Mouse (Mus musculus): ENCODE measurements around the gene Pex5l. TPM values are rescaled to one million over a fixed set of nuclear protein-coding genes. Genes with fewer than 3 reads are reported as not detected.

Pex5l gene
- polyA plus RNA-seq, 1 experiment from 2014 or later: 4.5 TPM

DNA sequence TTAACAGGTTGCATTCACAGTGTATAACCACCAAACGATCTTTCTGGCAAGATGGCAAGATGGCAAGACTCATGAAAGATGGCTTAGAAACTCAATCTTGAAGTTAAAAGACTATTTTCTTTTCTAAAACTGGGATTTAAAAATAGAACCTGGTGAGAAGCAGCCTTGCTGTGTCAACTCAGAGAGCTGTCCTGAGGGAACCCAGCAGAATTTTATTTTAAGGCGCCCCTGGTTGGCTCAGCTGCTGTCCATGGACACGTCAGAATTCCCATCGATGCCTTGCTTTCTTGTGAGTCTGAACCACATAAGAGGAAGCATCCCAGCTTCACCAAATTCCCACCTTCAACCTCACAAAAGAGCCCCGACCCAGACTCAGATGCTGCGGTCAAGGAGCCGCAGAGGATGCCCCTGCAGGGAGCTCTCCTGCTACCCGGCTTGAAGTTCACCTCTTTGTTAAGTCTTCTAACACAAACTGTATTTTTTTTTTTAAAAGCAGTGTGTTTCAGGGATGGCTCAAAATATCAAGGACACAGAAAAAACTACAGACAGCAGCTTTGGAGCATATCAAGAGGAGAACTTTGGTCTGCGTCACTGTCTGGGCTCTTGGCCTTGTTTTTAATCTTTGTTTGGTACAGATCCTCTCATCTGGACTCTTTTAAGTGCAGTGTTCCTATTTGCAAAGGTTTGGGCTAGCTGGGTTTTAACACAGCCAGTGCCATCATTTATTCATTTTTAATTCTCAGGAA is 44.3 kb downstream of the Pex5l start:
- H3K4me1 ChIP-seq (replicated peaks; ENCODE audit: control insufficient read depth, insufficient read depth, low read length): no peaks in the 10 kb centered on the region
- no peaks in the 10 kb centered on the region for H3K36me3 ChIP-seq (ENCODE audit: control insufficient read depth, insufficient read depth, low read length)
- no peak overlapping the region for H3K4me2 ChIP-seq (replicated peaks; ENCODE audit: low read depth, low read length)
- H3K4me3 ChIP-seq (ENCODE audit: low read depth, low read length): no peak overlapping the region
- no peak overlapping the region for H3K27ac ChIP-seq (ENCODE audit: low read depth, low read length)
- DNase-seq (ENCODE audit: low spot score): no peak
- H3K9me3 ChIP-seq (ENCODE audit: control insufficient read depth, low read length): no peaks in the 10 kb centered on the region
- no peak overlapping the region for H3K9ac ChIP-seq (ENCODE audit: low read depth, low read length)
- WGBS: 69% methylated on average over 9 of the region's 9 CpGs
- no peak for ATAC-seq (ENCODE audit: low FRiP score)
- no peaks in the 10 kb centered on the region for H3K27me3 ChIP-seq (ENCODE audit: control insufficient read depth, insufficient read depth, low read length)

DNA sequence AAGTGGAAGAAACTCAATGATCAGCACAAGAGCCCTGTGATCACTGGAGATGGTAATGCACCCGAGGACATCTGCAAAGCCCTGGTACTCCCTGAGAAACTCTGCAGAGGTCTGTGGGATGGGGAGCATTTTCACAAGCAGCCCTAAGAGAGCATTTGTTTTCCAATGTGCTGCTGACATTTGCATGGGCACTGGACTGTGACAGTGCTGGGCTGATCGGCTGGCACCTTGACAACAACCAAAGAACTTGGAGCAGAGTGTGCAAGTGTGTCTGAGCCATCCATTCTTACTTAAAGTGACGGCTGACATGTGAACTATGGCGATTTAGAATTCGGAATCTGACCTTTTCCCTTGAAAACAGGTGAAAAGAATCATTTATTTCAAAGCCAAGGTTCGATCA is 49.4 kb downstream of the Pex5l start:
- no peaks in the 10 kb centered on the region for H3K9me3 ChIP-seq (ENCODE audit: control insufficient read depth, low read length)
- WGBS: 64% methylated on average over 6 of the region's 6 CpGs
- ATAC-seq (ENCODE audit: low FRiP score) (peak; percentile 65; the same call in 1 of the 2 replicates), DNase-seq (ENCODE audit: low spot score) (no peak)
- no peaks in the 10 kb centered on the region for H3K27me3 ChIP-seq (ENCODE audit: control insufficient read depth, insufficient read depth, low read length)
- H3K4me1 ChIP-seq (replicated peaks; ENCODE audit: control insufficient read depth, insufficient read depth, low read length): no peaks in the 10 kb centered on the region
- H3K36me3 ChIP-seq (ENCODE audit: control insufficient read depth, insufficient read depth, low read length): no peaks in the 10 kb centered on the region
- no peak overlapping the region for H3K27ac ChIP-seq (ENCODE audit: low read depth, low read length)
- no peak overlapping the region for H3K9ac ChIP-seq (ENCODE audit: low read depth, low read length)
- no peak overlapping the region for H3K4me3 ChIP-seq (ENCODE audit: low read depth, low read length)
- no peak overlapping the region for H3K4me2 ChIP-seq (replicated peaks; ENCODE audit: low read depth, low read length)

DNA sequence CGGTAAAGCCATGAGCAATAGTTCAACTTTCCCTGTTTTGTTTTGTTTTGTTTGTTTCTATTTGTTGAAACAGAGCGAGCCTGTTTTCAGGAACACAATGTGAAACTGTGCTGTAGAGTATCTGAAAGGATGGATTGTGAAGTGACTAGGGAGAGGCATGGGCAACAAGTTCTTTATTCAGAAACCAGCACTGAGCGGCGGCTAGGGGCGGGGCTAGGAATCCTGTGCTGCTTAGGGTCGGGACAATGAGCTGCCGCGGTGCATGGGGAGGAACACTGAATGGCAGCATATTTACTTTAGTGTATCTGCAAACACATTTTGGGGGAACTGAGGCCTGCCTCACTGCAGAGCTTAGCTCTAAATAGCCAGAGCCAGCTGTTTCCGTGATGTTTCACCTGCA is 53.0 kb downstream of the Pex5l start:
- peak; percentile 73 for DNase-seq (ENCODE audit: low spot score)
- no peak overlapping the region for H3K4me3 ChIP-seq (ENCODE audit: low read depth, low read length)
- no peak overlapping the region for H3K27ac ChIP-seq (ENCODE audit: low read depth, low read length)
- H3K4me2 ChIP-seq (replicated peaks; ENCODE audit: low read depth, low read length): no peak overlapping the region
- peak; percentile 89 for ATAC-seq (ENCODE audit: low FRiP score)
- no peaks in the 10 kb centered on the region for H3K4me1 ChIP-seq (replicated peaks; ENCODE audit: control insufficient read depth, insufficient read depth, low read length)
- no peaks in the 10 kb centered on the region for H3K9me3 ChIP-seq (ENCODE audit: control insufficient read depth, low read length)
- WGBS: 22% methylated on average over 9 of the region's 9 CpGs
- H3K27me3 ChIP-seq (ENCODE audit: control insufficient read depth, insufficient read depth, low read length): no peaks in the 10 kb centered on the region
- no peak overlapping the region for H3K9ac ChIP-seq (ENCODE audit: low read depth, low read length)
- no peaks in the 10 kb centered on the region for H3K36me3 ChIP-seq (ENCODE audit: control insufficient read depth, insufficient read depth, low read length)

DNA sequence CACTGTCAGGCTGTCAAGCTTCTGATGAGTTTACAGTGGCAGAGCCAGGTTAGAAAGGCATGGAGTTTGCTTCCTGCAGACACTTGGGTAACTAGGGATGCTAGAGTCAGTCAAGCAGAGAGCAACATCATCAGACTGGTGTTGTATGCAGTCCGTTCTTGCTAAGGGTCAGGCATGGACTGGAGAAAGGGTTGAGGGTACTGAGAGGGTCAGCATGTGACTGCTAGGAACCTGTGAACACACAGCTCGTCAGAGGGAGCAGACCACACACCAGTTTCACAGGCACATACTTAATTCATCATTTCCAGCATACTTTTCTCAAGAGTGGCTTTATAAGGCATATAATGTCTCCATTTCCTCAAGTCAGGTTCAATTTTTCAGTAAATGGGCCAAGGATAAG is 53.6 kb downstream of the Pex5l start:
- no peak overlapping the region for H3K27ac ChIP-seq (ENCODE audit: low read depth, low read length)
- peak; percentile 36; the same call in 1 of the 2 replicates for ATAC-seq (ENCODE audit: low FRiP score)
- no peaks in the 10 kb centered on the region for H3K9me3 ChIP-seq (ENCODE audit: control insufficient read depth, low read length)
- H3K9ac ChIP-seq (ENCODE audit: low read depth, low read length): no peak overlapping the region
- no peak overlapping the region for H3K4me2 ChIP-seq (replicated peaks; ENCODE audit: low read depth, low read length)
- H3K4me3 ChIP-seq (ENCODE audit: low read depth, low read length): no peak overlapping the region
- H3K27me3 ChIP-seq (ENCODE audit: control insufficient read depth, insufficient read depth, low read length): no peaks in the 10 kb centered on the region
- peak; percentile 11 for DNase-seq (ENCODE audit: low spot score)
- H3K36me3 ChIP-seq (ENCODE audit: control insufficient read depth, insufficient read depth, low read length): no peaks in the 10 kb centered on the region
- WGBS: 26% methylated on average over 2 of the region's 2 CpGs
- no peaks in the 10 kb centered on the region for H3K4me1 ChIP-seq (replicated peaks; ENCODE audit: control insufficient read depth, insufficient read depth, low read length)

DNA sequence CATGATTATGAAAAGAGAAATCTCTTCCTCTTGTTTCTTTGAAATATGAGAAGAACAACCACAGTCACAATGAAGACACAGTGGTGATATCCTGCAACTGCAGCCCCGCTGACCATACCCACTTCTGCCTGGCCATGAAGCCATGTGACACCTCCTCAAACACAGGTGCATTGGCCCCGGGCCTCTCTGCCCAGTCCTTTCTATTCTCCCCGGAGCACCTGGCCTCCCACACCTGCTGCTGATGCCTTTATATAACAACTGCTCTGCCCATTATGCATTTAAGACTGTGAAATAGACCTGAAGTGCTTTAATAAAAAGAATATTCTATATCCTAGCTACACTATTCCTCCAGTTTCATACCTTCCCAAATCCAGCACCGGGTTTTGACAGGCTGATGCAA is 54.8 kb downstream of the Pex5l start:
- no peak for DNase-seq (ENCODE audit: low spot score)
- H3K4me1 ChIP-seq (replicated peaks; ENCODE audit: control insufficient read depth, insufficient read depth, low read length): no peaks in the 10 kb centered on the region
- H3K27ac ChIP-seq (ENCODE audit: low read depth, low read length): no peak overlapping the region
- H3K27me3 ChIP-seq (ENCODE audit: control insufficient read depth, insufficient read depth, low read length): no peaks in the 10 kb centered on the region
- ATAC-seq (ENCODE audit: low FRiP score): no peak
- WGBS: 77% methylated on average over 4 of the region's 4 CpGs
- no peak overlapping the region for H3K4me3 ChIP-seq (ENCODE audit: low read depth, low read length)
- H3K9ac ChIP-seq (ENCODE audit: low read depth, low read length): no peak overlapping the region
- H3K4me2 ChIP-seq (replicated peaks; ENCODE audit: low read depth, low read length): no peak overlapping the region
- no peaks in the 10 kb centered on the region for H3K9me3 ChIP-seq (ENCODE audit: control insufficient read depth, low read length)
- no peaks in the 10 kb centered on the region for H3K36me3 ChIP-seq (ENCODE audit: control insufficient read depth, insufficient read depth, low read length)

DNA sequence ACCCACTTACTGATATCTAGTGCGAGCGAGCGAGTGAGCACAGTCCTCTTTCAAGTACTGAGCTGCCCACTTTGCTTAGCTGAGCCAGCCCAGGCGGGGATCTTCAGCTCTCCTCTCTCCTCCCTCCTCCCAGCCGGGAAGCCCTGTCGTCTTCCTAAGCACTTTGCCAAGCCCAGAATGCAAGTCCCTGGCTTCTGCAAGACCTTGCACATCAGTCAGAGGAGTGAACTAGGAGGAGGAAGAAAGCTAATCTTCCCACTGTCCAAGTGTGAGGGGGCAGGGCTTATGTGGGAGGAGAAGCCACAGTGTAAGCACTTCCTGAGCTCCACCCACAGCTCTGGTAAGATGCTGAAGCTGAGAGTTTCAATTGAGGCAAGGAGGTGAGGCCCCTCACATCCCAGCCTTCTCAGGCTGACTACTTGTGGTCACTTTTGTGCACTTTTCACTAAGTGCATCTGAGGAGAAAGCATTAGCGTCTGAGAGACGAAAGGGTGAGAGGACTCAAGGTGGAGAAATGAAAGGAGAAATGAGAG is 60.2 kb downstream of the Pex5l start:
- peak; percentile 38; the same call in 1 of the 2 replicates for ATAC-seq (ENCODE audit: low FRiP score)
- no peak for DNase-seq (ENCODE audit: low spot score)
- Histone ChIP-seq H3K4me1 (replicated peaks; ENCODE audit: control insufficient read depth, insufficient read depth, low read length) (no peaks in the 10 kb centered on the region), H3K4me2 (replicated peaks; ENCODE audit: low read depth, low read length) (no peak overlapping the region), H3K27ac (ENCODE audit: low read depth, low read length) (no peak overlapping the region), H3K27me3 (ENCODE audit: control insufficient read depth, insufficient read depth, low read length) (no peaks in the 10 kb centered on the region), H3K36me3 (ENCODE audit: control insufficient read depth, insufficient read depth, low read length) (no peaks in the 10 kb centered on the region), H3K9ac (ENCODE audit: low read depth, low read length) (no peak overlapping the region), H3K4me3 (ENCODE audit: low read depth, low read length) (no peak overlapping the region), H3K9me3 (ENCODE audit: control insufficient read depth, low read length) (no peaks in the 10 kb centered on the region)
- WGBS: 35% methylated on average over 8 of the region's 8 CpGs

DNA sequence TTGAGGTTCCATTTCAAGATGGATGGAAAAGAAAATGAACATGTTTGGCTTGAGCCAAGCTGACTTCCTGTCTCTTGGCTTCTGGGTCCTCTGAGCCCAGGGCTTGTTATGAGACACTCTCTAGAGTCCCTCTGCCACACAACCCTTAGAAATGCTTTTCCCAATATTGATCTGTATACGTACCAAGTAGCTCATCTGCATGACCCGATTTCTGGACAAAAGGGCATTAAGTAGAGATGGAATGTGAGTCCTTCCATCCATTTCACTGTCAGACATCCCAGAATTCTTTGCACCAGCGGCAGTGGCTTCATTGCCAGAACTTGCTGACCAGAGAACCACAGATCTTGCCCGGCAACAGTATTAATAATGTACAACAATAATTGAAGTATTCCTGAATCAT is 61.3 kb downstream of the Pex5l start:
- Histone ChIP-seq H3K9me3 (ENCODE audit: control insufficient read depth, low read length) (no peaks in the 10 kb centered on the region), H3K36me3 (ENCODE audit: control insufficient read depth, insufficient read depth, low read length) (no peaks in the 10 kb centered on the region), H3K27ac (ENCODE audit: low read depth, low read length) (no peak overlapping the region), H3K4me2 (replicated peaks; ENCODE audit: low read depth, low read length) (no peak overlapping the region), H3K4me3 (ENCODE audit: low read depth, low read length) (no peak overlapping the region), H3K4me1 (replicated peaks; ENCODE audit: control insufficient read depth, insufficient read depth, low read length) (no peaks in the 10 kb centered on the region), H3K27me3 (ENCODE audit: control insufficient read depth, insufficient read depth, low read length) (no peaks in the 10 kb centered on the region), H3K9ac (ENCODE audit: low read depth, low read length) (no peak overlapping the region)
- WGBS: 86% methylated on average over 4 of the region's 4 CpGs
- DNase-seq (ENCODE audit: low spot score) (no peak), ATAC-seq (ENCODE audit: low FRiP score) (no peak)

DNA sequence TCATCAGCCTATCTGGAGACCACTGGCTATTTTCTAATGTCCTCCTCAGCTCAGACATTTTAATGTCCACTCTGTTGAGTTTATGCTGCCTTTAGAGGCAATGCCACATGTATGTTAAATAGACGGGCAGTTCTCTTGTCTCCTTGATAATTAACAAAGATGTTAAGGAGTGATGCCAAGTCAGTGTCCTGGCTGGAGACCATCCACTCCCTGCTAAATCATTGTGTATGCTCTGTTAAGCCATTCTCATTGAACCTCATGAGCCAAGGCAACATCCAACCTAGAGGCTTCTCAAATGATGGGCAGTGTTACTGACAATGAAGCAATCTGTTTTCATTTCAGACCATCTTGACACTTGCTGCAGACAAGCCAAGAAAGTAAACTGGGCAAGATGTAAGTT is 63.4 kb downstream of the Pex5l start:
- ATAC-seq (ENCODE audit: low FRiP score) (no peak), DNase-seq (ENCODE audit: low spot score) (no peak)
- no peak overlapping the region for H3K9ac ChIP-seq (ENCODE audit: low read depth, low read length)
- no peak overlapping the region for H3K4me2 ChIP-seq (replicated peaks; ENCODE audit: low read depth, low read length)
- no peak overlapping the region for H3K27ac ChIP-seq (ENCODE audit: low read depth, low read length)
- H3K36me3 ChIP-seq (ENCODE audit: control insufficient read depth, insufficient read depth, low read length): no peaks in the 10 kb centered on the region
- H3K27me3 ChIP-seq (ENCODE audit: control insufficient read depth, insufficient read depth, low read length): no peaks in the 10 kb centered on the region
- no peak overlapping the region for H3K4me3 ChIP-seq (ENCODE audit: low read depth, low read length)
- WGBS: 87% methylated on average over 1 of the region's 1 CpGs
- no peaks in the 10 kb centered on the region for H3K4me1 ChIP-seq (replicated peaks; ENCODE audit: control insufficient read depth, insufficient read depth, low read length)
- no peaks in the 10 kb centered on the region for H3K9me3 ChIP-seq (ENCODE audit: control insufficient read depth, low read length)

DNA sequence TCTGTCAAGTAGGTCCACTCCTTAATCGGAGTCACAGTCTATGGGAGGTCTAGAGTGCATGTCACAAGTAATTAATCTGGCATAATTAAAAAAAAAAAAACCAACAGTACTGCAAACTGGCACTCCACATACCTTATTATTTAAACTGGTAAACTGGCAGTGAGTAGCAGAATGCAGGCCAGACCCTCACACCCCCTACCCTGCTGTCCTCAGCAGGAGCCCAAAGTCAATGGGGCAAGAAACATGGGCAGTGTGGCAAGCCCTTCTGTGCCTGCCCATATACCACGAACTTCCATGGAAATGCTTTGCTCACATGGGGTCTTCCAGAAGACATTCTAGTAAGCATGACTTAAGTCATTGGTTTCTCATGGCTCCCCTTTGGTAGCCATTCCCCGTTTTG is 63.9 kb downstream of the Pex5l start:
- 83% methylated on average over 3 of the region's 3 CpGs for WGBS
- Histone ChIP-seq H3K27me3 (ENCODE audit: control insufficient read depth, insufficient read depth, low read length) (no peaks in the 10 kb centered on the region), H3K4me1 (replicated peaks; ENCODE audit: control insufficient read depth, insufficient read depth, low read length) (no peaks in the 10 kb centered on the region), H3K4me2 (replicated peaks; ENCODE audit: low read depth, low read length) (no peak overlapping the region), H3K27ac (ENCODE audit: low read depth, low read length) (no peak overlapping the region), H3K9ac (ENCODE audit: low read depth, low read length) (no peak overlapping the region), H3K36me3 (ENCODE audit: control insufficient read depth, insufficient read depth, low read length) (no peaks in the 10 kb centered on the region), H3K4me3 (ENCODE audit: low read depth, low read length) (no peak overlapping the region), H3K9me3 (ENCODE audit: control insufficient read depth, low read length) (no peaks in the 10 kb centered on the region)
- no peak for ATAC-seq (ENCODE audit: low FRiP score)
- DNase-seq (ENCODE audit: low spot score): no peak
